Mouse (Mus musculus) cerebellum, adult 2 months (tissue): ENCODE results near the gene Elobl. TPM values are rescaled to one million over a fixed set of nuclear protein-coding genes. Genes with fewer than 3 reads are reported as not detected.

Source experiments
- DNase-seq, 2 experiments: peaks; one replicate each; pipeline ENCODE4 v3.0.0; 2021
- H3K27ac ChIP-seq: fragments of 200-500 bp; 2 replicates; pipeline ENCODE4 v1.5.1; 2012; ENCODE audit warnings: low read length, control low read depth, inconsistent platforms; ENCODE audit not compliant: insufficient read depth
- H3K27me3 ChIP-seq: fragments of 200-500 bp; 2 replicates; pipeline ENCODE4 v1.6.1; 2012; ENCODE audit warnings: inconsistent platforms, mild to moderate bottlenecking, low read length, moderate library complexity; ENCODE audit not compliant: control insufficient read depth, insufficient read depth
- H3K4me1 ChIP-seq: fragments of 200-500 bp; 2 replicates; pipeline ENCODE4 v1.6.1; 2011; ENCODE audit warnings: low read length; ENCODE audit not compliant: control insufficient read depth, insufficient read depth
- H3K4me3 ChIP-seq: fragments of 200-500 bp; replicated peaks from 2 replicates; pipeline ENCODE3; 2011; ENCODE audit warnings: mild to moderate bottlenecking, low read depth, low read length, control low read depth; ENCODE audit not compliant: insufficient read depth
- CTCF ChIP-seq: fragments of 200-500 bp; IDR thresholded peaks from 2 replicates; pipeline ENCODE4 v1.5.1; 2011; ENCODE audit warnings: low read depth, mild to moderate bottlenecking, control low read depth, low read length, moderate library complexity, borderline replicate concordance; ENCODE audit not compliant: insufficient read depth
- POLR2A ChIP-seq: fragments of 200-500 bp; IDR thresholded peaks from 2 replicates; pipeline ENCODE4 v1.6.1; 2011; ENCODE audit warnings: low read length, control low read depth, borderline replicate concordance; ENCODE audit not compliant: insufficient read depth
- WGBS: fragments of 180-500 bp; shearing (Covaris S2); methylation state at CpG from one replicate; pipeline ENCODE4 v1.1.7; 2018; 5-methylcytosine and 5-hydroxymethylcytosine counted together
- polyA plus RNA-seq: library from polyadenylated mRNA; depleted of rRNA; stranded (reverse); fragments of >200 nt; gene quantifications from 2 replicates; pipeline ENCODE4 v1.2.3, GENCODE M21; 2012; rRNA removed

Elobl gene
- polyA plus RNA-seq, 1 experiment: not detected

GRCm38 (mm10) chr11:88926566-88926965 lies 40.2 kb downstream of the Elobl start:
- Histone ChIP-seq H3K27me3 (no peaks in the 10 kb centered on the region), H3K4me1 (no peaks in the 10 kb centered on the region), H3K27ac (no peak overlapping the region), H3K4me3 (no peak overlapping the region)
- no peak for DNase-seq
- WGBS: 84% methylated on average over 5 of the region's 5 CpGs
- TF ChIP-seq CTCF (no peak), POLR2A (no peak)

Other genes with a start within 250 kb of the Elobl start
- gene Msi2, start 248.4 kb downstream of the Elobl start, polyA plus RNA-seq: 87.3 and 87.5 TPM in 2 replicates
- 41.5 and 42.8 TPM in 2 replicates for gene Akap1, start 102.3 kb downstream of the Elobl start, polyA plus RNA-seq
- gene Scpep1, start 11.5 kb downstream of the Elobl start, polyA plus RNA-seq: 17.5 and 18.6 TPM in 2 replicates
- gene Coil, start 3.3 kb upstream of the Elobl start, polyA plus RNA-seq: 22.3 and 23.5 TPM in 2 replicates
- 2.4 and 2.5 TPM in 2 replicates for gene Trim25, start 32.4 kb upstream of the Elobl start, polyA plus RNA-seq
- gene Dgke, start 99.9 kb upstream of the Elobl start, polyA plus RNA-seq: 34.0 and 39.5 TPM in 2 replicates
- gene Gm525, start 106.9 kb upstream of the Elobl start, polyA plus RNA-seq: 0.40 and 0.65 TPM in 2 replicates